In the genomic region with DNA sequence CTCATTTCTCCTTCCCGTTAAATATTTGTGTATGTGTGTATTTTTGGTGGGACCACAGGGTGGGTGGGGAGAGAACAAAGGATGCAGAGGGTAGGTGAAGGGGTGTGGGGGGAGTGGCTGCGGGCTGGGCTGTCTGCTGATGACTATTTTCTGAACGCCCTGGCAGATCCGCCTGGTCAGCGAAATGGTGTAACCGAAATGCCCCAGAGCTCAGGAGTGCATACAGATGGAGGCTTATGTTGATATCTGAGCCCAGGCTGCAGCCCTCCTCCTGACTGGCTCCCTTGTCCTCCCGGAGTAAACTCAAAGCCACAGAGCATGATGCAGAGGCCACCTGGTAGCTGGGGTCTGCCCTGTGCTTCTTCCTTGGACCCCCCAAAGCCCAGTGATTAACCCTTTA, we compare ENCODE assay signal across 15 mouse cellular contexts. TPM values are rescaled to one million over a fixed set of nuclear protein-coding genes. Genes with fewer than 3 reads are reported as not detected.
A peak's percentile ranks its signal among the peaks of the same experiment; 100 is the strongest.
DNase-seq lines count a peak whose midpoint lies in the region; ATAC-seq lines count a peak whose summit lies in the region.
"Had no signal": no experiment of that assay in that cellular context is flagged by ENCODE, and none has a peak within 500 bp of the region (broad histone marks: within the 10 kb centered on the region; RNA-seq: fewer than 3 reads in every experiment).

No protein-coding gene starts in this region.

- peak; percentile 29 for DNase-seq in kidney, adult 18-20 months
- no peak for DNase-seq in kidney, adult 11 months
- DNase-seq in kidney, postnatal 4 days = peak; percentile 22 to 53
- no peak for DNase-seq in c-Kit-positive CD71-positive TER-119-positive erythroid progenitor cells, embryonic 14.5 days (ENCODE audit: low spot score)
- DNase-seq in B cell, adult 2 months = no peak
- DNase-seq: adrenal gland, postnatal 25 days; cerebellum, postnatal 14 days; heart, adult 11 months; liver; lung, postnatal 10 days; spleen, adult 18-20 months; thymus, adult 18-20 months had no signal

- no peak overlapping the region for H3K4me2 ChIP-seq in hindbrain, embryonic 12.5 days (replicated peaks)
- H3K4me2 ChIP-seq in neural tube, embryonic 15.5 days = no peak overlapping the region

- no peak overlapping the region for H3K4me3 ChIP-seq in hindbrain, embryonic 12.5 days
- no peak overlapping the region for H3K4me3 ChIP-seq in neural tube, embryonic 15.5 days (replicated peaks)

- H3K27ac ChIP-seq in hindbrain, embryonic 12.5 days = peak overlapping the region; percentile 50
- H3K27ac ChIP-seq in neural tube, embryonic 15.5 days (replicated peaks) = 0 out of 2 replicates have a peak overlapping the region, but pooled peaks have one; percentile 49

- H3K9ac ChIP-seq in hindbrain, embryonic 12.5 days = no peak overlapping the region
- H3K9ac ChIP-seq in neural tube, embryonic 15.5 days (replicated peaks) = no peak overlapping the region

- peaks cover 60% of the 10 kb centered on the region for H3K36me3 ChIP-seq in hindbrain, embryonic 12.5 days
- H3K36me3 ChIP-seq in neural tube, embryonic 15.5 days = peaks cover 45% of the 10 kb centered on the region

- ATAC-seq in hindbrain, embryonic 12.5 days (ENCODE audit: low FRiP score) = no peak; the same call in 1 of the 2 replicates
- no peak for ATAC-seq in neural tube, embryonic 15.5 days (ENCODE audit: low FRiP score)
- ATAC-seq in megakaryocyte, adult 5-6 weeks (ENCODE audit: poor library complexity, severe bottlenecking) = no peak

- no peaks in the 10 kb centered on the region for H3K27me3 ChIP-seq in hindbrain, embryonic 12.5 days
- H3K27me3 ChIP-seq in neural tube, embryonic 15.5 days (replicated peaks) = no peaks in the 10 kb centered on the region

- WGBS in hindbrain, embryonic 12.5 days = 59% methylated on average over 7 of the region's 7 CpGs
- WGBS in neural tube, embryonic 15.5 days = 64% methylated on average over 7 of the region's 7 CpGs

- no peaks in the 10 kb centered on the region for H3K9me3 ChIP-seq in hindbrain, embryonic 12.5 days (replicated peaks)
- H3K9me3 ChIP-seq in neural tube, embryonic 15.5 days (replicated peaks) = no peaks in the 10 kb centered on the region

- H3K4me1 ChIP-seq in hindbrain, embryonic 12.5 days = peaks cover 7% of the 10 kb centered on the region; the same call in 1 of the 2 replicates
- peaks cover 8% of the 10 kb centered on the region for H3K4me1 ChIP-seq in neural tube, embryonic 15.5 days

RNA-seq across cellular contexts. Expression of a gene that starts 47.4 kb away (rescaled TPM):
- polyA plus RNA-seq in hindbrain, embryonic 12.5 days (2016; fragmentation: Nextera tagmentation; extraction: Ambion mirVana) = 131 and 137 TPM in 2 replicates
- polyA plus RNA-seq in neural tube, embryonic 15.5 days (2015; fragmentation: Nextera tagmentation; extraction: Ambion mirVana) = 62.9 and 68.5 TPM in 2 replicates
- 1.1 TPM in 2 replicates for total RNA-seq in megakaryocyte, adult 5-6 weeks (2015)
- 0.77 and 0.89 TPM in 2 replicates for total RNA-seq in megakaryocyte, adult 5-6 weeks (2017)

Comparison
In these comparisons a context has a peak if more than half of its experiments do, and no peak if none do; other contexts are left out.
1. DNase-seq: peak in kidney, adult 18-20 months (single experiment) and kidney, postnatal 4 days (2 of 2); none in kidney, adult 11 months (single experiment), c-Kit-positive CD71-positive TER-119-positive erythroid progenitor cells, embryonic 14.5 days (single experiment) and B cell, adult 2 months (0 of 2).